ENCODE assay signal across 13 mouse cellular contexts in the genomic region with DNA sequence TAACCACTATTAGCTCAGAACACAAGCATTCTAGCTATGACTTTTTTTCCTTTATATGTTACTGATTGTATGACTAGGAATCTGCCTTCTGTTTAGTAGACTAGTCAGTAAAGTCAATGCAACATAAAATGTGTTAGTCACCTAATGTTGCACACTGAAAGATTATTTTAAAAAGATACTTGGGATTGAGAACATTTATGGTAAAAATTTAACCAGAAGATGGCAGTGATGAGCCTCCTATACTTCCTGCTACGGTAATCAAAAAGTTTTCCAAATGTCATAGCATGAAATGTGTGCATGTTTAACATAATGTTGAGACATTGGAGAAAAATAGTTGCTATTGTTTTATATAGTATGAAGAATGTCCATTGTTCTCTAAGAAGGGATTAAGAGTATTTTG. TPM values are rescaled to one million over a fixed set of nuclear protein-coding genes. Genes with fewer than 3 reads are reported as not detected.
DNase-seq lines count a peak whose midpoint lies in the region; ATAC-seq and TF ChIP-seq lines count a peak whose summit lies in the region.
"Had no signal": no experiment of that assay in that cellular context is flagged by ENCODE, and none has a peak within 500 bp of the region (broad histone marks: within the 10 kb centered on the region; RNA-seq: fewer than 3 reads in every experiment).

No protein-coding gene starts in this region.

- peaks cover 43% of the 10 kb centered on the region for H3K36me3 ChIP-seq in embryonic facial prominence, embryonic 14.5 days (ENCODE audit: control insufficient read depth, insufficient read depth, low read length)

- no peaks in the 10 kb centered on the region for H3K27me3 ChIP-seq in embryonic facial prominence, embryonic 14.5 days (replicated peaks; ENCODE audit: control insufficient read depth, insufficient read depth, low read length)
- H3K27me3 ChIP-seq: limb, embryonic 12.5 days had no signal

- no peak overlapping the region for H3K4me2 ChIP-seq in embryonic facial prominence, embryonic 14.5 days (ENCODE audit: low read depth, low read length)
- H3K4me2 ChIP-seq: limb, embryonic 12.5 days had no signal

- H3K9ac ChIP-seq in embryonic facial prominence, embryonic 14.5 days (ENCODE audit: low read depth, low read length) = no peak overlapping the region
- H3K9ac ChIP-seq: limb, embryonic 12.5 days had no signal

- H3K4me3 ChIP-seq in left cerebral cortex, adult 2 months = no peak overlapping the region
- H3K4me3 ChIP-seq in embryonic facial prominence, embryonic 14.5 days (ENCODE audit: low read depth, low read length) = no peak overlapping the region
- H3K4me3 ChIP-seq: limb, embryonic 12.5 days had no signal

- no peak for ATAC-seq in embryonic facial prominence, embryonic 14.5 days (ENCODE audit: low read depth)
- ATAC-seq: inflammation-experienced regulatory T-cells, adult 6 months had no signal

- no peak overlapping the region for H3K27ac ChIP-seq in left cerebral cortex, adult 2 months
- no peak overlapping the region for H3K27ac ChIP-seq in embryonic facial prominence, embryonic 14.5 days (replicated peaks; ENCODE audit: low read depth, low read length)
- H3K27ac ChIP-seq: limb, embryonic 12.5 days; macrophage had no signal

- 0 out of 2 replicates have a peak, but pooled peaks cover 3% of the 10 kb centered on the region for H3K4me1 ChIP-seq in embryonic facial prominence, embryonic 14.5 days (ENCODE audit: control insufficient read depth, insufficient read depth, low read length)
- H3K4me1 ChIP-seq: limb, embryonic 12.5 days had no signal

- intact Hi-C loops in left cerebral cortex, adult 2 months (cut with DNase I) = no loop called here

- peak; percentile 64 for TF ChIP-seq CTCF in left cerebral cortex, adult 2 months (IDR thresholded peaks at IDR 0.05)

- no peaks in the 10 kb centered on the region for H3K9me3 ChIP-seq in embryonic facial prominence, embryonic 14.5 days (ENCODE audit: control insufficient read depth, low read length)
- H3K9me3 ChIP-seq: limb, embryonic 12.5 days had no signal

- peak; percentile 36 for DNase-seq in embryo, embryonic 10.5 days (ENCODE audit: low spot score)
- DNase-seq in embryo, embryonic 10 days (ENCODE audit: low spot score) = no peak
- DNase-seq in left cerebral cortex, adult 2 months (ENCODE audit: extremely low spot score in 1 of 2, low spot score in 2 of 2) = no peak
- DNase-seq in left cerebral cortex, adult 18-20 months (ENCODE audit: low spot score in 2 of 2) = no peak
- DNase-seq in CD4-positive helper T cell, adult 2 months (ENCODE audit: low read depth, low spot score) = peak; percentile 17
- peak; percentile 29 for DNase-seq in embryonic facial prominence, embryonic 14.5 days (ENCODE audit: low spot score)
- no peak for DNase-seq in kidney, adult 18-20 months
- DNase-seq in testis, postnatal 10 days (ENCODE audit: low spot score) = no peak
- DNase-seq: B cell, adult 2 months; cerebellum, postnatal 36 days had no signal

- 20% methylated on average over 1 of the region's 1 CpGs for WGBS in embryonic facial prominence, embryonic 14.5 days

RNA-seq across cellular contexts. Expression of gene Dync1i2, which starts 15.9 kb away (rescaled TPM):
- total RNA-seq in left cerebral cortex, adult 2 months (2021) = 100 to 1,000 TPM; 129 to 136 TPM
- total RNA-seq in left cerebral cortex, adult 18-20 months (2021) = 100 to 1,000 TPM; 124 to 125 TPM
- polyA plus RNA-seq in embryonic facial prominence, embryonic 14.5 days (2014; fragmentation: Nextera tagmentation; extraction: Ambion mirVana) = 103 and 105 TPM in 2 replicates

Comparison
In these comparisons a context has a peak if more than half of its experiments do, and no peak if none do; other contexts are left out.
1. DNase-seq: peak in embryo, embryonic 10.5 days (single experiment), CD4-positive helper T cell, adult 2 months (single experiment) and embryonic facial prominence, embryonic 14.5 days (single experiment); none in embryo, embryonic 10 days (single experiment), left cerebral cortex, adult 2 months (0 of 2), left cerebral cortex, adult 18-20 months (0 of 2), kidney, adult 18-20 months (single experiment) and testis, postnatal 10 days (single experiment).